Mouse (Mus musculus) limb, embryonic 15.5 days (tissue): ENCODE measurements around the gene Rffl. TPM values are rescaled to one million over a fixed set of nuclear protein-coding genes. Genes with fewer than 3 reads are reported as not detected.

Experiments used
- polyA plus RNA-seq: library from polyadenylated mRNA; unstranded; fragments of >200 nt; fragmentation: Nextera tagmentation; extraction: Ambion mirVana; gene quantifications from 2 replicates; pipeline ENCODE4 v1.2.1, GENCODE M21; 2015

Gene Rffl
- polyA plus RNA-seq, 1 experiment from 2014 or later: 12.5 TPM

Other genes with a start within 250 kb of the Rffl start
- 0.18 and 0.43 TPM in 2 replicates for gene Cct6b, start 106.9 kb downstream of the Rffl start, polyA plus RNA-seq
- 40.5 and 41.4 TPM in 2 replicates for gene Zfp830, start 106.9 kb downstream of the Rffl start, polyA plus RNA-seq
- gene Lig3, start 90.1 kb downstream of the Rffl start, polyA plus RNA-seq: 26.4 and 30.6 TPM in 2 replicates
- gene Rad51d, start 19.4 kb upstream of the Rffl start, polyA plus RNA-seq: 12.7 and 15.4 TPM in 2 replicates
- gene Fndc8, start 20.9 kb upstream of the Rffl start, polyA plus RNA-seq: 0.12 and 0.37 TPM in 2 replicates
- 31.6 and 32.4 TPM in 2 replicates for gene Nle1, start 37.2 kb upstream of the Rffl start, polyA plus RNA-seq
- 15.6 and 35.8 TPM in 2 replicates for gene Unc45b, start 39.3 kb upstream of the Rffl start, polyA plus RNA-seq
- gene Slfn5, start 80.1 kb upstream of the Rffl start, polyA plus RNA-seq: 3.1 and 3.4 TPM in 2 replicates
- gene Slfn9, start 120.6 kb upstream of the Rffl start, polyA plus RNA-seq: 15.0 and 18.5 TPM in 2 replicates
- 0.68 and 0.87 TPM in 2 replicates for gene Slfn8, start 149.6 kb upstream of the Rffl start, polyA plus RNA-seq
- gene Slfn2, start 193.9 kb upstream of the Rffl start, polyA plus RNA-seq: 5.0 and 6.3 TPM in 2 replicates
- gene Slfn1, start 245.6 kb upstream of the Rffl start, polyA plus RNA-seq: 0.41 and 0.45 TPM in 2 replicates